Mouse (Mus musculus): ENCODE measurements around the gene Pctp. TPM values are rescaled to one million over a fixed set of nuclear protein-coding genes. Genes with fewer than 3 reads are reported as not detected.

The Pctp gene
- polyA plus RNA-seq, 1 experiment from 2014 or later = 67.2 TPM

- 88% methylated on average over 5 of the region's 5 CpGs for whole genome bisulfite sequencing (ENCODE audit: insufficient replicate concordance)
- Histone ChIP-seq H3K4me3 (ENCODE audit: low read depth, low read length) (no peak overlapping the region), H3K9ac (replicated peaks) (no peak overlapping the region), H3K4me2 (ENCODE audit: low read depth, low read length) (no peak overlapping the region), H3K36me3 (replicated peaks; ENCODE audit: insufficient read depth, low read length) (peaks cover 5% of the 10 kb centered on the region; the same call in 1 of the 2 replicates), H3K4me1 (ENCODE audit: insufficient read depth) (peaks cover 3% of the 10 kb centered on the region; the same call in 1 of the 2 replicates), H3K9me3 (ENCODE audit: low read length) (no peaks in the 10 kb centered on the region), H3K27me3 (ENCODE audit: insufficient read depth, low read length) (no peaks in the 10 kb centered on the region), H3K27ac (ENCODE audit: low read depth) (no peak overlapping the region)
- no peak for TF ChIP-seq CTCF (IDR thresholded peaks at IDR 0.05; ENCODE audit: low read depth)
- no peak for TF ChIP-seq EP300 (IDR thresholded peaks at IDR 0.05; ENCODE audit: low read depth)
- ATAC-seq (no peak), DNase-seq (no peak)
Measured at GRCm38 (mm10) chr11:89984436-89984835, 18.3 kb downstream of the Pctp start.

GRCm38 (mm10) chr11:89982918-89983317 is 19.8 kb downstream of the Pctp start:
- Histone ChIP-seq H3K27ac (ENCODE audit: low read depth) (no peak overlapping the region), H3K9me3 (ENCODE audit: low read length) (no peaks in the 10 kb centered on the region), H3K4me1 (ENCODE audit: insufficient read depth) (peaks cover 3% of the 10 kb centered on the region; the same call in 1 of the 2 replicates), H3K27me3 (ENCODE audit: insufficient read depth, low read length) (no peaks in the 10 kb centered on the region), H3K36me3 (replicated peaks; ENCODE audit: insufficient read depth, low read length) (peaks cover 5% of the 10 kb centered on the region; the same call in 1 of the 2 replicates), H3K4me2 (ENCODE audit: low read depth, low read length) (no peak overlapping the region), H3K4me3 (ENCODE audit: low read depth, low read length) (no peak overlapping the region), H3K9ac (replicated peaks) (no peak overlapping the region)
- no peak for DNase-seq
- no peak for ATAC-seq
- WGBS (ENCODE audit: insufficient replicate concordance) = 59% methylated on average over 2 of the region's 2 CpGs
- 0 out of 2 replicates have a peak, but pooled peaks have one; percentile 10 for TF ChIP-seq CTCF (IDR thresholded peaks at IDR 0.05; ENCODE audit: low read depth)
- no peak for TF ChIP-seq EP300 (IDR thresholded peaks at IDR 0.05; ENCODE audit: low read depth)

GRCm38 (mm10) chr11:89980106-89980505 is 22.6 kb downstream of the Pctp start:
- no peak overlapping the region for H3K4me2 ChIP-seq (ENCODE audit: low read depth, low read length)
- TF ChIP-seq EP300 (IDR thresholded peaks at IDR 0.05; ENCODE audit: low read depth) = no peak
- TF ChIP-seq CTCF (IDR thresholded peaks at IDR 0.05; ENCODE audit: low read depth) = no peak
- ATAC-seq = no peak

GRCm38 (mm10) chr11:89978914-89979818 is 23.5 kb downstream of the Pctp start:
- Histone ChIP-seq H3K4me3 (ENCODE audit: low read depth, low read length) (no peak overlapping the region), H3K9me3 (ENCODE audit: low read length) (no peaks in the 10 kb centered on the region), H3K9ac (replicated peaks) (no peak overlapping the region), H3K4me1 (ENCODE audit: insufficient read depth) (no peaks in the 10 kb centered on the region; the same call in 1 of the 2 replicates), H3K36me3 (replicated peaks; ENCODE audit: insufficient read depth, low read length) (no peaks in the 10 kb centered on the region; the same call in 1 of the 2 replicates), H3K27ac (ENCODE audit: low read depth) (no peak overlapping the region), H3K27me3 (ENCODE audit: insufficient read depth, low read length) (no peaks in the 10 kb centered on the region), H3K4me2 (ENCODE audit: low read depth, low read length) (no peak overlapping the region)
- DNase-seq = no peak
- no peak for ATAC-seq
- no peak for TF ChIP-seq EP300 (IDR thresholded peaks at IDR 0.05; ENCODE audit: low read depth)
- TF ChIP-seq CTCF (IDR thresholded peaks at IDR 0.05; ENCODE audit: low read depth) = no peak
- WGBS (ENCODE audit: insufficient replicate concordance) = 49% methylated on average over 11 of the region's 11 CpGs

More at GRCm38 (mm10) chr11:89980106-89980505, 22.6 kb downstream of the Pctp start:
- no peak for DNase-seq
- Histone ChIP-seq H3K4me1 (ENCODE audit: insufficient read depth) (no peaks in the 10 kb centered on the region; the same call in 1 of the 2 replicates), H3K27ac (ENCODE audit: low read depth) (no peak overlapping the region), H3K4me3 (ENCODE audit: low read depth, low read length) (no peak overlapping the region), H3K36me3 (replicated peaks; ENCODE audit: insufficient read depth, low read length) (no peaks in the 10 kb centered on the region; the same call in 1 of the 2 replicates), H3K9me3 (ENCODE audit: low read length) (no peaks in the 10 kb centered on the region), H3K27me3 (ENCODE audit: insufficient read depth, low read length) (no peaks in the 10 kb centered on the region), H3K9ac (replicated peaks) (no peak overlapping the region)
- WGBS (ENCODE audit: insufficient replicate concordance) = 74% methylated on average over 2 of the region's 2 CpGs

GRCm38 (mm10) chr11:89978353-89978831 is 24.3 kb downstream of the Pctp start:
- ATAC-seq (peak; percentile 38), DNase-seq (no peak)
- Histone ChIP-seq H3K27me3 (ENCODE audit: insufficient read depth, low read length) (no peaks in the 10 kb centered on the region), H3K4me2 (ENCODE audit: low read depth, low read length) (no peak overlapping the region), H3K9ac (replicated peaks) (no peak overlapping the region), H3K27ac (ENCODE audit: low read depth) (no peak overlapping the region), H3K36me3 (replicated peaks; ENCODE audit: insufficient read depth, low read length) (no peaks in the 10 kb centered on the region), H3K4me3 (ENCODE audit: low read depth, low read length) (no peak overlapping the region), H3K9me3 (ENCODE audit: low read length) (no peaks in the 10 kb centered on the region), H3K4me1 (ENCODE audit: insufficient read depth) (no peaks in the 10 kb centered on the region; the same call in 1 of the 2 replicates)
- TF ChIP-seq EP300 (IDR thresholded peaks at IDR 0.05; ENCODE audit: low read depth) (no peak), CTCF (IDR thresholded peaks at IDR 0.05; ENCODE audit: low read depth) (no peak)
- whole genome bisulfite sequencing (ENCODE audit: insufficient replicate concordance) = 23% methylated on average over 11 of the region's 11 CpGs

- ATAC-seq (peak; percentile 21; the same call in 1 of the 2 replicates), DNase-seq (no peak)
- Histone ChIP-seq H3K4me2 (ENCODE audit: low read depth, low read length) (no peak overlapping the region), H3K9me3 (ENCODE audit: low read length) (no peaks in the 10 kb centered on the region), H3K27ac (ENCODE audit: low read depth) (no peak overlapping the region), H3K4me1 (ENCODE audit: insufficient read depth) (no peaks in the 10 kb centered on the region; the same call in 1 of the 2 replicates), H3K36me3 (replicated peaks; ENCODE audit: insufficient read depth, low read length) (no peaks in the 10 kb centered on the region), H3K4me3 (ENCODE audit: low read depth, low read length) (no peak overlapping the region), H3K27me3 (ENCODE audit: insufficient read depth, low read length) (no peaks in the 10 kb centered on the region), H3K9ac (replicated peaks) (no peak overlapping the region)
- TF ChIP-seq CTCF (IDR thresholded peaks at IDR 0.05; ENCODE audit: low read depth) (no peak), EP300 (IDR thresholded peaks at IDR 0.05; ENCODE audit: low read depth) (no peak)
- 53% methylated on average over 7 of the region's 7 CpGs for WGBS (ENCODE audit: insufficient replicate concordance)
Measured at GRCm38 (mm10) chr11:89977746-89978352, 24.8 kb downstream of the Pctp start.
